Mouse (Mus musculus) forebrain, embryonic 10.5 days (tissue): ENCODE data around the gene Celf2. TPM values are rescaled to one million over a fixed set of nuclear protein-coding genes. Genes with fewer than 3 reads are reported as not detected.

Experiments used
- DNase-seq: peaks from one replicate; pipeline ENCODE4 v3.0.0-alpha.2; 2017; ENCODE audit warnings: low spot score; ENCODE audit errors: extremely low spot score
- H3K27ac ChIP-seq: fragments of 300-500 bp; sonication (generic); 2 replicates; pipeline ENCODE4 v1.5.1; 2016; ENCODE audit warnings: mild to moderate bottlenecking
- H3K27me3 ChIP-seq: fragments of 300-500 bp; sonication (generic); 2 replicates; pipeline ENCODE4 v1.6.1; 2016; ENCODE audit warnings: mild to moderate bottlenecking; ENCODE audit not compliant: poor library complexity, severe bottlenecking
- H3K36me3 ChIP-seq: fragments of 300-500 bp; sonication (generic); replicated peaks from 2 replicates; pipeline ENCODE4 v1.6.1; 2016; ENCODE audit warnings: mild to moderate bottlenecking, moderate library complexity
- H3K4me1 ChIP-seq: fragments of 300-500 bp; sonication (generic); 2 replicates; pipeline ENCODE4 v1.6.1; 2016
- H3K4me3 ChIP-seq: fragments of 300-500 bp; sonication (generic); 2 replicates; pipeline ENCODE4 v1.5.1; 2016; ENCODE audit warnings: mild to moderate bottlenecking, moderate library complexity
- H3K9me3 ChIP-seq: fragments of 300-500 bp; sonication (generic); 2 replicates; pipeline ENCODE4 v1.6.1; 2016; ENCODE audit warnings: mild to moderate bottlenecking, moderate library complexity
- WGBS: fragments of 180-500 bp; shearing (Covaris S2); methylation state at CpG from one replicate; pipeline ENCODE4 v1.1.7; 2016; 5-methylcytosine and 5-hydroxymethylcytosine counted together
- polyA plus RNA-seq: library from polyadenylated mRNA; unstranded; fragments of >200 nt; fragmentation: Nextera tagmentation; extraction: Ambion mirVana; gene quantifications from 2 replicates; pipeline ENCODE4 v1.2.1, GENCODE M21; 2016

The Celf2 gene
- polyA plus RNA-seq, 1 experiment from 2014 or later, result 58.2 TPM

GRCm38 (mm10) chr2:6795995-6796588 lies 713.3 kb downstream of the Celf2 start:
- Histone ChIP-seq H3K9me3 (no peaks in the 10 kb centered on the region), H3K4me1 (peaks cover 15% of the 10 kb centered on the region), H3K36me3 (no peaks in the 10 kb centered on the region), H3K27ac (no peak overlapping the region), H3K27me3 (no peaks in the 10 kb centered on the region), H3K4me3 (no peak overlapping the region)
- DNase-seq, result no peak
- WGBS, result 87% methylated on average over 5 of the region's 5 CpGs

GRCm38 (mm10) chr2:6794858-6795257 lies 714.5 kb downstream of the Celf2 start:
- Histone ChIP-seq H3K27me3 (no peaks in the 10 kb centered on the region), H3K4me1 (peaks cover 20% of the 10 kb centered on the region), H3K9me3 (no peaks in the 10 kb centered on the region), H3K4me3 (no peak overlapping the region), H3K36me3 (no peaks in the 10 kb centered on the region), H3K27ac (no peak overlapping the region)
- DNase-seq, result no peak
- 92% methylated on average over 7 of the region's 7 CpGs for WGBS

GRCm38 (mm10) chr2:6790876-6791275 lies 718.5 kb downstream of the Celf2 start:
- Histone ChIP-seq H3K4me1 (peaks cover 12% of the 10 kb centered on the region; the same call in 1 of the 2 replicates), H3K9me3 (no peaks in the 10 kb centered on the region), H3K36me3 (no peaks in the 10 kb centered on the region), H3K27ac (no peak overlapping the region), H3K27me3 (no peaks in the 10 kb centered on the region), H3K4me3 (no peak overlapping the region)
- DNase-seq, result no peak
- WGBS, result 85% methylated on average over 2 of the region's 2 CpGs

- DNase-seq, result no peak
- no peak overlapping the region for H3K27ac ChIP-seq
- no peak overlapping the region for H3K4me3 ChIP-seq
- no peaks in the 10 kb centered on the region for H3K36me3 ChIP-seq
- 83% methylated on average over 3 of the region's 3 CpGs for WGBS
- H3K27me3 ChIP-seq, result no peaks in the 10 kb centered on the region
- H3K4me1 ChIP-seq, result peaks cover 6% of the 10 kb centered on the region; the same call in 1 of the 2 replicates
- no peaks in the 10 kb centered on the region for H3K9me3 ChIP-seq
These were observed 722.7 kb downstream of the Celf2 start for GRCm38 (mm10) chr2:6786494-6787144.

- Histone ChIP-seq H3K9me3 (no peaks in the 10 kb centered on the region), H3K36me3 (peaks cover 12% of the 10 kb centered on the region), H3K4me1 (no peaks in the 10 kb centered on the region), H3K27me3 (no peaks in the 10 kb centered on the region), H3K27ac (no peak overlapping the region), H3K4me3 (no peak overlapping the region)
- DNase-seq, result no peak
- 88% methylated on average over 2 of the region's 2 CpGs for WGBS
These were observed 739.1 kb downstream of the Celf2 start for GRCm38 (mm10) chr2:6770214-6770613.

GRCm38 (mm10) chr2:6762381-6762780 lies 747.0 kb downstream of the Celf2 start:
- Histone ChIP-seq H3K4me1 (no peaks in the 10 kb centered on the region), H3K9me3 (no peaks in the 10 kb centered on the region), H3K27me3 (no peaks in the 10 kb centered on the region), H3K27ac (no peak overlapping the region), H3K4me3 (no peak overlapping the region), H3K36me3 (peaks cover 5% of the 10 kb centered on the region)
- DNase-seq, result no peak
- 83% methylated on average over 2 of the region's 2 CpGs for WGBS

GRCm38 (mm10) chr2:6743173-6743572 lies 766.2 kb downstream of the Celf2 start:
- no peak overlapping the region for H3K4me3 ChIP-seq
- no peaks in the 10 kb centered on the region for H3K27me3 ChIP-seq
- no peak for DNase-seq
- no peaks in the 10 kb centered on the region for H3K36me3 ChIP-seq
- H3K4me1 ChIP-seq, result no peaks in the 10 kb centered on the region
- H3K27ac ChIP-seq, result no peak overlapping the region
- H3K9me3 ChIP-seq, result no peaks in the 10 kb centered on the region
- 85% methylated on average over 2 of the region's 2 CpGs for WGBS

GRCm38 (mm10) chr2:6739998-6740668 lies 769.2 kb downstream of the Celf2 start:
- WGBS, result 87% methylated on average over 4 of the region's 4 CpGs
- DNase-seq, result no peak

GRCm38 (mm10) chr2:6732026-6732425 lies 777.3 kb downstream of the Celf2 start:
- Histone ChIP-seq H3K4me1 (peaks cover 20% of the 10 kb centered on the region), H3K27ac (no peak overlapping the region), H3K9me3 (no peaks in the 10 kb centered on the region), H3K27me3 (no peaks in the 10 kb centered on the region), H3K4me3 (no peak overlapping the region), H3K36me3 (no peaks in the 10 kb centered on the region)
- no peak for DNase-seq
- WGBS, result 92% methylated on average over 2 of the region's 2 CpGs

More at GRCm38 (mm10) chr2:6739998-6740668, 769.2 kb downstream of the Celf2 start:
- H3K27ac ChIP-seq, result no peak overlapping the region
- H3K4me1 ChIP-seq, result no peaks in the 10 kb centered on the region
- H3K27me3 ChIP-seq, result no peaks in the 10 kb centered on the region
- no peaks in the 10 kb centered on the region for H3K36me3 ChIP-seq
- no peaks in the 10 kb centered on the region for H3K9me3 ChIP-seq
- no peak overlapping the region for H3K4me3 ChIP-seq

- H3K36me3 ChIP-seq, result no peaks in the 10 kb centered on the region
- H3K9me3 ChIP-seq, result no peaks in the 10 kb centered on the region
- WGBS, result 78% methylated on average over 3 of the region's 3 CpGs
- no peak overlapping the region for H3K27ac ChIP-seq
- H3K4me1 ChIP-seq, result peaks cover 20% of the 10 kb centered on the region
- no peak overlapping the region for H3K4me3 ChIP-seq
- H3K27me3 ChIP-seq, result no peaks in the 10 kb centered on the region
- DNase-seq, result no peak
These were observed 778.5 kb downstream of the Celf2 start for GRCm38 (mm10) chr2:6730860-6731259.

GRCm38 (mm10) chr2:6729984-6730383 lies 779.4 kb downstream of the Celf2 start:
- DNase-seq, result no peak
- Histone ChIP-seq H3K36me3 (no peaks in the 10 kb centered on the region), H3K27ac (no peak overlapping the region), H3K4me3 (no peak overlapping the region), H3K4me1 (peaks cover 20% of the 10 kb centered on the region), H3K9me3 (no peaks in the 10 kb centered on the region), H3K27me3 (no peaks in the 10 kb centered on the region)
- 77% methylated on average over 9 of the region's 9 CpGs for WGBS

- no peaks in the 10 kb centered on the region for H3K36me3 ChIP-seq
- 93% methylated on average over 2 of the region's 2 CpGs for WGBS
- DNase-seq, result no peak
These were observed 780.5 kb downstream of the Celf2 start for GRCm38 (mm10) chr2:6728840-6729252.

GRCm38 (mm10) chr2:6727366-6727765 lies 782.0 kb downstream of the Celf2 start:
- Histone ChIP-seq H3K4me3 (no peak overlapping the region), H3K36me3 (no peaks in the 10 kb centered on the region), H3K4me1 (peaks cover 34% of the 10 kb centered on the region), H3K27me3 (no peaks in the 10 kb centered on the region), H3K27ac (no peak overlapping the region), H3K9me3 (no peaks in the 10 kb centered on the region)
- no peak for DNase-seq
- WGBS, result 93% methylated on average over 5 of the region's 5 CpGs

More at GRCm38 (mm10) chr2:6728840-6729252, 780.5 kb downstream of the Celf2 start:
- peaks cover 20% of the 10 kb centered on the region for H3K4me1 ChIP-seq
- no peak overlapping the region for H3K4me3 ChIP-seq
- H3K9me3 ChIP-seq, result no peaks in the 10 kb centered on the region
- peak overlapping the region; percentile 58 for H3K27ac ChIP-seq
- no peaks in the 10 kb centered on the region for H3K27me3 ChIP-seq
